Mouse (Mus musculus) limb, embryonic 13.5 days (tissue): ENCODE data around the gene Gas1. TPM values are rescaled to one million over a fixed set of nuclear protein-coding genes. Genes with fewer than 3 reads are reported as not detected.

Experiments used
- ATAC-seq: fragments of 200-750 bp; cut with Nextera tagmentation; 2 replicates; pipeline ENCODE4 v1.8.0; 2017; ENCODE audit warnings: low read depth, moderate number of reproducible peaks, moderate TSS enrichment; ENCODE audit not compliant: low FRiP score
- H3K27ac ChIP-seq: fragments of 300-500 bp; sonication (generic); 2 replicates; pipeline ENCODE4 v1.5.1; 2015; ENCODE audit warnings: inconsistent platforms, mild to moderate bottlenecking, moderate library complexity
- H3K27me3 ChIP-seq: fragments of 300-500 bp; sonication (generic); 2 replicates; pipeline ENCODE4 v1.6.1; 2015; ENCODE audit warnings: mild to moderate bottlenecking, inconsistent platforms
- H3K36me3 ChIP-seq: fragments of 300-500 bp; sonication (generic); 2 replicates; pipeline ENCODE4 v1.6.1; 2015; ENCODE audit warnings: inconsistent platforms, mild to moderate bottlenecking, moderate library complexity
- H3K4me1 ChIP-seq: fragments of 300-500 bp; sonication (generic); 2 replicates; pipeline ENCODE4 v1.6.1; 2015; ENCODE audit warnings: inconsistent platforms
- H3K4me2 ChIP-seq: fragments of 300-500 bp; sonication (generic); replicated peaks from 2 replicates; pipeline ENCODE4 v1.6.1; 2015; ENCODE audit warnings: inconsistent platforms, mild to moderate bottlenecking, moderate library complexity
- H3K4me3 ChIP-seq: fragments of 300-500 bp; sonication (generic); 2 replicates; pipeline ENCODE4 v1.5.1; 2015; ENCODE audit warnings: moderate library complexity, mild to moderate bottlenecking, inconsistent platforms
- H3K9ac ChIP-seq: fragments of 300-500 bp; sonication (generic); 2 replicates; pipeline ENCODE4 v1.6.1; 2015; ENCODE audit warnings: mild to moderate bottlenecking, inconsistent platforms
- H3K9me3 ChIP-seq: fragments of 300-500 bp; sonication (generic); 2 replicates; pipeline ENCODE4 v1.6.1; 2016; ENCODE audit warnings: inconsistent platforms
- WGBS: fragments of 180-500 bp; shearing (Covaris S2); methylation state at CpG from one replicate; pipeline ENCODE4 v1.1.7; 2015; 5-methylcytosine and 5-hydroxymethylcytosine counted together
- polyA plus RNA-seq: library from polyadenylated mRNA; unstranded; fragments of >200 nt; fragmentation: Nextera tagmentation; extraction: Ambion mirVana; gene quantifications from 2 replicates; pipeline ENCODE4 v1.2.1, GENCODE M21; 2015

Gas1 gene
- polyA plus RNA-seq, 1 experiment from 2014 or later = 264 TPM

DNA sequence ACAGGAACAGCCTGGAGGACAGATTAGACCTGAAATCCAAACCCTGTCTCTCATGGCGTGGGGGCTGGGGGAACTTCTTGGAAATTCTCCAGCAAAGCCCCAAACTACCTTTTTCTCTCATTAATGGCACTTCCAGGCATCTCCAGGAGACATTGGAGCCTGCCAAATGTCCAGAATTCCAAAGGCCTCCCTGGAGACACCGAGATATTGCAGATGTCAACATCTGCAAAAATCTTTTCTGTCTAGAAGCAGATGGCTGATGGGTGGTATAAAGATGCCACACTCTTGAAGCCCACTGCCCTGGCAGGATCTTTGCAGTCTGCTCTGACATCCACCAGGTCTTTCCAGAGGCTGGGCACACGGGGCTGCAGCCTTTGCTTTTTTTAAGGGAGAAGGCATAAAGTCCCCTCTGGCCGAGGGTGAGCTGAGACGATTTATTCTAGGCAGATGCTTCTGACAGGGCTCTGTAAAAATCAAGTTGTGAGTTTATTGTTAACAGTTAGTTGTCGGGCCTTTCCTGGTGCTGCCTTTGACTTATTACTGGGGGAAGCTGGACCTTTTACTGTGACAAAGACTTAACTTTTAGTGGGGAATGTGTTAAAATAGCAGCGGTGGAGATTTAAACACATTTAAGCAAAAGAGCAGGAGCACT, 4.7 kb downstream of the Gas1 start:
- Histone ChIP-seq H3K4me2 (peak overlapping the region; percentile 75), H3K4me1 (peaks cover 30% of the 10 kb centered on the region), H3K27me3 (no peaks in the 10 kb centered on the region), H3K9ac (peak overlapping the region; percentile 100), H3K4me3 (peak overlapping the region; percentile 98), H3K36me3 (peaks cover 17% of the 10 kb centered on the region), H3K27ac (peak overlapping the region; percentile 100), H3K9me3 (no peaks in the 10 kb centered on the region)
- ATAC-seq = no peak
- 4% methylated on average over 7 of the region's 7 CpGs for WGBS

DNA sequence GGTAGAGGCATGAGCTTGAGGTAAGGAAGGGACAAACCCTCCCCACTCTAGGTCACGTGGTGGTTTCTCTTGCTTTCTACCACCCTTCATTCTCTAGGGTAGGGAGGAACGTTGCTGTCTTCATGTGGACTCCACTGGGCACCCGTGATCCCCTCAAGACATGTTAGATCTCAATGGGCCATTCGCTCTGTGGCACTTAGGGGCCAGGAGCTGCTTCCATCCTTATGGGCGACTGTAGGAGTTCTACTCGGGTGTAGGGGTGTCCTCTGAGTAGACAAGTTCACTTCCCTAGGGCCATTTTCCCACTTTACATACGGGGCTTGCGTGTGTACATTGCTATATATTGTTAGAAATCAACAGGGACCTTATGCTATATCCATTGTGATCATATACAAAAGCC, 5.4 kb downstream of the Gas1 start:
- no peak for ATAC-seq
- no peak overlapping the region for H3K4me3 ChIP-seq
- H3K4me2 ChIP-seq = no peak overlapping the region
- 79% methylated on average over 8 of the region's 8 CpGs for WGBS
- H3K36me3 ChIP-seq = peaks cover 17% of the 10 kb centered on the region
- H3K9me3 ChIP-seq = no peaks in the 10 kb centered on the region
- no peaks in the 10 kb centered on the region for H3K27me3 ChIP-seq
- no peak overlapping the region for H3K9ac ChIP-seq
- H3K27ac ChIP-seq = peak overlapping the region; percentile 100; the same call in 1 of the 2 replicates
- H3K4me1 ChIP-seq = peaks cover 30% of the 10 kb centered on the region

DNA sequence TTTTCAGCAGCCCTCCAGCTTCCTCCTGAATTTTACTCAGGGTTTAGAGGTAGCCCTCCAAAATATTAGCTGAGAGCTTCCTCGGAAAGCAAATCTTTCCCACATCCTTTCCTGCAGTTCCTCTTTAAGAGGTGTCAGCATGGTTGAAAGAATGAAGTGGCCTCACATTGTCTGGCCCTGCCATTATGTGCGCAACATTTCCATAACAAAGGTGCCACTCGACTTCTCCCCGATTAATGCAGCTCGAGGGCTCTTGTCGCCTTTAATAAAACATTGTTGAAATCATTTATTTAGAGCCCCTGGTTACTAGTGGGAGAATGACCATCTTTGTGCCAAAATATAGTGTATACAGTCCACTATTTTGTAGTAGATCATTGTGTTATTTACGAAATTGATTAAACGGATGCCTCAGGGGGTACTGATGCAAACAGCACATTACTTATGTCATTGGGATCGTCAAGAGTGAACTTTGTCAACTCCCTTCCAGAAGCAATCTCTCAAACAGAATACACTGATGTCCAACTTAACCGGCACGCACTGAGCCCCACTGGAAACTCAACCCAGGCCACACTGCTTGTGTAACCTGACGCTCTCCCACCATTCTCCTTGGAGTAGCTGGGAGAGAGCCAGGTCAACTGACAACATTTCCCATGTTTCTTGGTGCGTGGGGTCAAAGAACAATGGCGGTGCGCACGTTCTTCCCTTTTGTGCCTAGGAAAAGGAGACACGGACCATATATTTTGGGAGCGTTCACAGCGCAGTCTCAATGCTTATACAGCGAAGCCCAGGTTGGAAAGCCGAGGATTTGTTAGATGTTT, 6.1 kb downstream of the Gas1 start:
- Histone ChIP-seq H3K36me3 (peaks cover 16% of the 10 kb centered on the region), H3K27ac (peak overlapping the region; percentile 100; the same call in 1 of the 2 replicates), H3K9me3 (no peaks in the 10 kb centered on the region), H3K27me3 (no peaks in the 10 kb centered on the region), H3K4me1 (peaks cover 30% of the 10 kb centered on the region), H3K4me2 (no peak overlapping the region), H3K9ac (no peak overlapping the region), H3K4me3 (no peak overlapping the region)
- ATAC-seq = no peak
- WGBS = 70% methylated on average over 21 of the region's 21 CpGs

DNA sequence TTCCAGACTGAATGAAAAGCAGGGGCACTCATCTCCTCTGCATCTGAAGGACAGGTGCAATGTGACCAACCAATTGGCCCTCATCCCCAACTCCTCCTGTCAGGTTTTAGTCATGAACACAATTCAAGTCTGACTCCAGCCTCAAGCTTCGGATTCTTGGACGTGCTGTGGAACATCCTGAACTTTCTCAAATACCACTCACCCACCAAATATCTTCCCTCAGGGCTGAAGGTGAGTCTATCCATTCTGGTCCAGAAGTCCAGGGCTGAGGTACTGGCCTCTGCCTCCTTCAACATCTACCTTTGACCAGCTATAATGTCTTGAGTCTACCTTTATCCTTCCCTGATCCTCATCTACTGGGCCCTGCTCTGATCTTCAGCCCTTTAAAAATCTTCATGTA, 8.1 kb downstream of the Gas1 start:
- no peak for ATAC-seq

DNA sequence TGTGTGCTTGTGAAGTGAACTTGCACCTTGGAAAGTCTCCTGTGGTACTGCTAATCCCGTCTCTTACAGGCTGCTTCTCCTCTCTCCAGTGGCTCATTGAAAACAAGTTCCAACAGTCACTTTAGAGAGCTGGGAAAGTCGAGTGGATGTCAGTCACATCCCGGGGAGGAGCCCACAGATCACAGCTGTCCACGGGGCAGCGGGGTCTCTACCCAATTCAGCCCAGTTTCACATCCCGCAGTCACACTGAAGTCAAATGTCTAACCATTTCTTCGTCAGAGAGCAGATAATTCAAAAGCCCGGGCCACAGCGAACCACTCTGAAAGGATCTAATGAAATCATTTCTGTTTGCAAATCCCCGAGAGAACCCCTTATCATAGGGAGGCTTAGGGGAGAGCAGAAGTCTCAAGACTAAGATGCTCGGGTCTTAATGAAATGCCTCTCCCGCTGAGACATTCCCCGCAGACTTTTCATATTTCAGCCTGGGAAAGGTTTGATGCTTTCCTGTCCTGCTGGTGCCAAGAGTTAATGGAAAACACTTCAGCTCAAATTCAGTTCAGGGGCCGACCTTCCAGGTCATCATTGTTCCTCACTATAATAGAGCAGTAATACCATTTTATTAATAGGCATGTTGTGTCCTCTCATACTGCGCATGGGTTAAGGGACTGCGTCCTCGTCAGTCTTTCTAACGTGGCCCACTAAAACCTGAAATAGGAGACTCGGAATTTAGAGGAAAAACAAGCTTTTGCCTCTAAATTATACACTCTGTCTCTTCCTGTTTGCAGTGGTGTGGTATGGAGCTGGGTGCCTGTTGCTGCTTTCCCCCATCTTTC, 20.7 kb downstream of the Gas1 start:
- Histone ChIP-seq H3K9me3 (peaks cover 19% of the 10 kb centered on the region), H3K9ac (0 out of 2 replicates have a peak overlapping the region, but pooled peaks have one; percentile 31), H3K4me3 (no peak overlapping the region), H3K36me3 (no peaks in the 10 kb centered on the region), H3K4me1 (peaks cover 17% of the 10 kb centered on the region), H3K27me3 (no peaks in the 10 kb centered on the region), H3K27ac (peak overlapping the region; percentile 63), H3K4me2 (peak overlapping the region; percentile 38)
- ATAC-seq = 0 out of 2 replicates have a peak, but pooled peaks have one; percentile 40
- WGBS = 21% methylated on average over 19 of the region's 19 CpGs

More for the DNA sequence above, 8.1 kb downstream of the Gas1 start:
- Histone ChIP-seq H3K9me3 (no peaks in the 10 kb centered on the region), H3K27me3 (no peaks in the 10 kb centered on the region), H3K4me2 (no peak overlapping the region), H3K36me3 (peaks cover 4% of the 10 kb centered on the region; the same call in 1 of the 2 replicates), H3K4me3 (no peak overlapping the region), H3K9ac (no peak overlapping the region), H3K4me1 (peaks cover 30% of the 10 kb centered on the region), H3K27ac (no peak overlapping the region)
- 93% methylated on average over 2 of the region's 2 CpGs for WGBS

DNA sequence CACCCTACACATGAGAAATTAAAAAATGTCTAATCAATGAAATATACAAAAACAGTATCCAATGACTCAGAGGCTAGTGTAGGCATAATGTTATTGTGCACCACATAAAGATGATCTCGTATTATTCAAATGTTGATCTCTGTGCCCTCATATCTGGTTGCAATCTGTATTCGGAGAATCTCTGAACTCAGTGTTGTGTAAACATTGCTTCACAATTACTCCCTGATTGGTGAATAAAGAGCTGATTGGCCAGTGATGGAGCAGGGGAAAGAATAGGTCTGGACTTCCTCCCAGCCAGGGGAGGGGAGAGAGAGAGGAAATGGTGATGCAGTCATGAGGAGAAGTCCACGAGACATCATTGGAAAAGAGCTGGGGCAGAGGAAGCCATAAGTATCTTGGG, 23.0 kb downstream of the Gas1 start:
- no peak overlapping the region for H3K4me3 ChIP-seq
- WGBS = 91% methylated on average over 3 of the region's 3 CpGs
- no peak overlapping the region for H3K27ac ChIP-seq
- H3K27me3 ChIP-seq = no peaks in the 10 kb centered on the region
- ATAC-seq = no peak
- H3K9ac ChIP-seq = no peak overlapping the region
- H3K36me3 ChIP-seq = no peaks in the 10 kb centered on the region
- peaks cover 17% of the 10 kb centered on the region for H3K4me1 ChIP-seq
- H3K4me2 ChIP-seq = no peak overlapping the region
- peaks cover 27% of the 10 kb centered on the region for H3K9me3 ChIP-seq

DNA sequence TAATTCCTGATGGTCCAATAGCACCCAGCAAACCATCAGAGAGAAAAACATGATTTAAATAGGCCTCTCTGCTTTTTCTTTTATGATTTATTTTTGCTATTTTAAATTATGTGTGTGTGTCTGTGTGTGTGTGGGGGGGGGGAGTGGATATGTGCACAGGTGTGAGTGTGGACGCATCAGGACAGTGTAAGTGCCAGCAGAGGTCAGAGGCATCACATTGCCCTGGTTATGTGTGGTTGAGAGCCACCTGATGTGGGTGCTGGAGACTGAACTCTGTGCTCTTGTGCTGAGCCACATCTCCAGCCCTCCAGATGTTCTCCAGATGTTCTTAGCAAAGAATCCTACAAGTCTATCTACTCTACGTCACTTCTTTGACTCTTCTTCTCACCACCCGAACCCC, 28.9 kb downstream of the Gas1 start:
- peaks cover 16% of the 10 kb centered on the region for H3K9me3 ChIP-seq
- H3K36me3 ChIP-seq = no peaks in the 10 kb centered on the region
- no peaks in the 10 kb centered on the region for H3K27me3 ChIP-seq
- H3K4me1 ChIP-seq = peaks cover 25% of the 10 kb centered on the region
- ATAC-seq = no peak
- no peak overlapping the region for H3K4me3 ChIP-seq
- peak overlapping the region; percentile 88; the same call in 1 of the 2 replicates for H3K27ac ChIP-seq
- WGBS = 56% methylated on average over 3 of the region's 3 CpGs
- no peak overlapping the region for H3K9ac ChIP-seq
- H3K4me2 ChIP-seq = no peak overlapping the region

DNA sequence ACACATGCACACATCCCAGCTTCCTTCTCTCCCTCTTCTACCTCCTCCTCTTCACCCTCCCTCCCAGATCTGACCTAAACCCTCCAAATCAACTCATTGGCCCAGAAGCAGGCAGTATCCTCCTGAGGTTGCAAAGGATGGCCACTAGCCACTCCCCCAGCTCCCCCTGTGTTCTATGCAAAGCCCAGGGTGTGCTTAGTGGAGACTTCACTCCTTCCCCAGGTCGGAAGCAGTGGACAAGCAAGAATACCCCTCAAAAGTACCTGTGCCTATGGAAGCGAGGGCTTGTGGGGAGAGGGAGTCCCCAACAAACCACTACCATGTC, 29.3 kb downstream of the Gas1 start:
- 61% methylated on average over 2 of the region's 2 CpGs for WGBS
- Histone ChIP-seq H3K4me2 (peak overlapping the region; percentile 62), H3K4me1 (peaks cover 25% of the 10 kb centered on the region), H3K27ac (peak overlapping the region; percentile 88; the same call in 1 of the 2 replicates), H3K36me3 (no peaks in the 10 kb centered on the region), H3K9me3 (peaks cover 12% of the 10 kb centered on the region), H3K4me3 (peak overlapping the region; percentile 30; the same call in 1 of the 2 replicates), H3K27me3 (no peaks in the 10 kb centered on the region), H3K9ac (peak overlapping the region; percentile 53; the same call in 1 of the 2 replicates)
- ATAC-seq = 0 out of 2 replicates have a peak, but pooled peaks have one; percentile 2

DNA sequence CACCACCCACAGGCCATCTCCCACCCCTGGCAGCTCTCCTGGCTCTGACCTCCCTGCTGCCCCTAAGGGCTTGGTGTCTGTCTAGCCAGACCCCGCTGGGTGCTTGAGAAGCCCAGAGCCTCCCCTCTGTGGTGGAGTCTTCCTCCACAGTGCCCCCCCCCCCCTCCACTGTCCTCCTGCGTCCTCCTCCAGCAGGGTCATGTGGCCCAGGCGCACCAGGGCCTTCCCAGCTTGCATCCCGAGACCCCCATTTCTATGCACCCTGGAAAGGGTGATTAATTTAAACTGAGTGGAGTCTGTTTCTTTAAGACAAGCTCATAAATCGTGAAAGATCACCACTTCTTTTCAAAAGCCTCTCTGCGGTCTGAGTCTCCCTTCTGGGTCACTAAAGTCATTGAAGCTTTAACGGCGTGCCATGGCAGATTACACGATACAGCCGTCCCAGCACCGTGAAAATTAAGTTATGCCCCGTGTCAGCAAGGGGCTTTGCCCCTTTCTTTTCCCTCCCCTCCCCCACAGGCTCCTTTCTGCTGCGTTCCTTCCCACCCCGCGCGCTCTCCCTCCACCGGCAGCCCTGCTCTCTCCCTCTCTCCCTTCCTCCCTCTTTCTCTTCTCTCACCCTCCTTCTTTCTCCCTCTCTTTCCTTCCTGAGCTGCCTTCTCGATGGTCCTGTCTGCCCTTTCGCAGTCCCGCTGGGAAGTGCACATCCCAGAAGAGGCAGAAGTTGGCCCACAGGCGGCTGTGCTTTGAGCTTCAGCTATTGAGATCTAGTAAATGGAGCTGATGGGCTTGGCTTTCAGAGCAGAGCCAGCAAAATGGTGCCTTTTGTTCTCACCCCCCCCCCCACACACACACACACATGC, 29.9 kb downstream of the Gas1 start:
- Histone ChIP-seq H3K9me3 (peaks cover 12% of the 10 kb centered on the region), H3K27ac (peak overlapping the region; percentile 88), H3K36me3 (no peaks in the 10 kb centered on the region), H3K27me3 (no peaks in the 10 kb centered on the region), H3K9ac (peak overlapping the region; percentile 53), H3K4me3 (peak overlapping the region; percentile 30), H3K4me2 (peak overlapping the region; percentile 62), H3K4me1 (peaks cover 31% of the 10 kb centered on the region)
- peak; percentile 77 for ATAC-seq
- WGBS = 3% methylated on average over 21 of the region's 21 CpGs

DNA sequence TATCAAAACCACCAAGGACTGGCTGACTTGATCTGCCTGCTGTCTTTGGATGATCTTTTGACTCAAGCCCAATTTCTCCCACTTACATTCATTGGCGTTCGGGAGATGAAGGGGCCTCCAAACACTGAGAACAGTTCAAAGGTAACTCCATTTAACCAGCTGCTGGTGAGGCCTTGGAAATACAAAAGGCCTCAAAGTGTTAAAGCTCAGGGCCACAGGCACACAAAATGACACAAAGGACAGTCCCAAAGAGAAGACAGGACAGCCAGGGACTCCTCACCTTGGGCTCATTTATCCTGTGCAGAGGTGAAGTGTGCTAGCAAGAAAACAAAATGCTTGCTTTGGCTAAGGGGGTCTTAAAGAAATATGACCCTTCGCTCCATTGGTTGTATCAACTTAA, 30.9 kb downstream of the Gas1 start:
- 0 out of 2 replicates have a peak overlapping the region, but pooled peaks have one; percentile 28 for H3K27ac ChIP-seq
- H3K4me2 ChIP-seq = no peak overlapping the region
- WGBS = 49% methylated on average over 3 of the region's 3 CpGs

DNA sequence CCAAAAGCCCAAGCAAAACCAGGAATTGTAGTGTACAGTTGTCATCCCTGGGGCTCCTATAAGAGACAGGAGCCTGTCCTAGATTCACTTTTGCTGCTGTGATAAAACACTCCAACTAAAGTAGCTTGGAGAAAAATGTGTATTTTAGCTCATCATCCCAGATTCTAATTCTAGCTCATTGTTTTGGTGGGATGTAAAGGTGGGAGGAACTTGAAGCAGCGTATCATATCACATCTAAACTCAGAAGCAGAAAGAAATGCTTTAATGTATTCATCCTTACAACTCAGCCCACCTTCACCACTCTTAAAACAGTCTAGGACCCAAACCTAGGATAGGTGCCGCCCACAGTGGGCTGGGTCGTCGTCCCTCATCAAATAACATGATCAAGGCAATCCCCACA, 40.2 kb downstream of the Gas1 start:
- Histone ChIP-seq H3K4me2 (no peak overlapping the region), H3K36me3 (no peaks in the 10 kb centered on the region), H3K9me3 (no peaks in the 10 kb centered on the region), H3K9ac (no peak overlapping the region), H3K4me3 (no peak overlapping the region), H3K27ac (no peak overlapping the region), H3K4me1 (peaks cover 29% of the 10 kb centered on the region), H3K27me3 (peaks cover 3% of the 10 kb centered on the region; the same call in 1 of the 2 replicates)
- WGBS = 90% methylated on average over 4 of the region's 4 CpGs
- ATAC-seq = no peak

More for the DNA sequence above, 30.9 kb downstream of the Gas1 start:
- no peak for ATAC-seq
- Histone ChIP-seq H3K36me3 (no peaks in the 10 kb centered on the region), H3K9ac (no peak overlapping the region), H3K4me3 (no peak overlapping the region), H3K9me3 (peaks cover 5% of the 10 kb centered on the region), H3K27me3 (no peaks in the 10 kb centered on the region), H3K4me1 (peaks cover 31% of the 10 kb centered on the region)
